Mouse (Mus musculus) brain, embryonic 14.5 days (tissue): ENCODE results near the gene Zfp811. TPM values are rescaled to one million over a fixed set of nuclear protein-coding genes. Genes with fewer than 3 reads are reported as not detected.

ENCODE experiments used
- DNase-seq: peaks from one replicate; pipeline ENCODE4 v3.0.0-alpha.2; 2011; ENCODE audit warnings: low read depth
- CTCF ChIP-seq: fragments of 200-500 bp; IDR thresholded peaks from 2 replicates; pipeline ENCODE4 v1.5.1; 2012; ENCODE audit warnings: inconsistent platforms, mild to moderate bottlenecking, moderate library complexity, borderline replicate concordance; ENCODE audit not compliant: insufficient read depth, insufficient read length; ENCODE audit errors: extremely low read depth
- POLR2A ChIP-seq: fragments of 200-500 bp; IDR thresholded peaks from 2 replicates; pipeline ENCODE4 v1.6.1; 2012; ENCODE audit warnings: mild to moderate bottlenecking, inconsistent platforms, borderline replicate concordance; ENCODE audit not compliant: poor library complexity, insufficient read depth, insufficient read length, severe bottlenecking; ENCODE audit errors: extremely low read depth
- polyA plus RNA-seq: library from polyadenylated mRNA; depleted of rRNA; stranded (reverse); fragments of >200 nt; gene quantifications from 2 replicates; pipeline ENCODE4 v1.2.3, GENCODE M21; 2012; rRNA removed

Gene Zfp811
- polyA plus RNA-seq, 1 experiment = 40.7 TPM

GRCm38 (mm10) chr17:32750611-32751010, 59.1 kb downstream of the Zfp811 start:
- no peak for DNase-seq

More at GRCm38 (mm10) chr17:32750611-32751010, 59.1 kb downstream of the Zfp811 start:
- no peak for TF ChIP-seq CTCF
- TF ChIP-seq POLR2A = no peak

Other genes starting within 250 kb of the Zfp811 start
- not detected in 2 replicates for gene Cyp4f37, start 188.6 kb downstream of the Zfp811 start, polyA plus RNA-seq
- 0.14 TPM in 1 of 2 replicates, not detected in the other for gene Cyp4f40, start 151.0 kb downstream of the Zfp811 start, polyA plus RNA-seq
- 2.4 and 3.1 TPM in 2 replicates for gene Cyp4f15, start 124.3 kb downstream of the Zfp811 start, polyA plus RNA-seq
- gene Zfp871, start 21.6 kb downstream of the Zfp811 start, polyA plus RNA-seq = 31.3 and 34.6 TPM in 2 replicates
- 18.4 and 19.9 TPM in 2 replicates for gene Zfp799, start 20.3 kb upstream of the Zfp811 start, polyA plus RNA-seq
- 4.6 and 5.2 TPM in 2 replicates for gene Zfp870, start 81.7 kb upstream of the Zfp811 start, polyA plus RNA-seq
- 0.04 and 0.15 TPM in 2 replicates for gene Cyp4f14, start 107.4 kb upstream of the Zfp811 start, polyA plus RNA-seq
- gene Cyp4f13, start 137.5 kb upstream of the Zfp811 start, polyA plus RNA-seq = 12.3 and 13.0 TPM in 2 replicates
- 4.5 and 4.6 TPM in 2 replicates for gene Zfp472, start 155.9 kb upstream of the Zfp811 start, polyA plus RNA-seq
- 12.6 and 14.6 TPM in 2 replicates for gene Zfp952, start 183.2 kb upstream of the Zfp811 start, polyA plus RNA-seq
- gene Zfp763, start 223.5 kb upstream of the Zfp811 start, polyA plus RNA-seq = 11.5 and 16.0 TPM in 2 replicates